Mouse (Mus musculus): ENCODE results near the gene Cdk1. TPM values are rescaled to one million over a fixed set of nuclear protein-coding genes. Genes with fewer than 3 reads are reported as not detected.

Cdk1 gene
- polyA plus RNA-seq, 1 experiment from 2014 or later, result 133 TPM

- Histone ChIP-seq H3K36me3 (ENCODE audit: control insufficient read depth, insufficient read depth) (no peaks in the 10 kb centered on the region), H3K27ac (ENCODE audit: low read depth, low read length) (no peak overlapping the region), H3K9me3 (ENCODE audit: control insufficient read depth) (no peaks in the 10 kb centered on the region), H3K4me1 (replicated peaks; ENCODE audit: control insufficient read depth, insufficient read depth, low read length) (no peaks in the 10 kb centered on the region; the same call in 1 of the 2 replicates), H3K9ac (ENCODE audit: low read depth, low read length) (no peak overlapping the region), H3K4me3 (ENCODE audit: low read depth, low read length) (no peak overlapping the region), H3K4me2 (replicated peaks; ENCODE audit: low read depth) (no peak overlapping the region), H3K27me3 (replicated peaks; ENCODE audit: control insufficient read depth, insufficient read depth, low read length) (no peaks in the 10 kb centered on the region)
- ATAC-seq, result no peak
- 33% methylated on average over 5 of the region's 5 CpGs for WGBS
- TF ChIP-seq CTCF (IDR thresholded peaks at IDR 0.05; ENCODE audit: low read depth), result peak; percentile 93
Measured at GRCm38 (mm10) chr10:69307067-69307466, 45.7 kb downstream of the Cdk1 start.

GRCm38 (mm10) chr10:69306205-69306604 lies 46.5 kb downstream of the Cdk1 start:
- ATAC-seq, result peak; percentile 34; the same call in 1 of the 2 replicates
- Histone ChIP-seq H3K9ac (ENCODE audit: low read depth, low read length) (no peak overlapping the region), H3K4me3 (ENCODE audit: low read depth, low read length) (peak overlapping the region; percentile 21; the same call in 1 of the 2 replicates), H3K27me3 (replicated peaks; ENCODE audit: control insufficient read depth, insufficient read depth, low read length) (no peaks in the 10 kb centered on the region), H3K36me3 (ENCODE audit: control insufficient read depth, insufficient read depth) (no peaks in the 10 kb centered on the region), H3K4me1 (replicated peaks; ENCODE audit: control insufficient read depth, insufficient read depth, low read length) (no peaks in the 10 kb centered on the region; the same call in 1 of the 2 replicates), H3K4me2 (replicated peaks; ENCODE audit: low read depth) (peak overlapping the region; percentile 49), H3K9me3 (ENCODE audit: control insufficient read depth) (no peaks in the 10 kb centered on the region), H3K27ac (ENCODE audit: low read depth, low read length) (no peak overlapping the region)
- TF ChIP-seq CTCF (IDR thresholded peaks at IDR 0.05; ENCODE audit: low read depth), result peak; percentile 87
- 29% methylated on average over 14 of the region's 14 CpGs for WGBS

DNA sequence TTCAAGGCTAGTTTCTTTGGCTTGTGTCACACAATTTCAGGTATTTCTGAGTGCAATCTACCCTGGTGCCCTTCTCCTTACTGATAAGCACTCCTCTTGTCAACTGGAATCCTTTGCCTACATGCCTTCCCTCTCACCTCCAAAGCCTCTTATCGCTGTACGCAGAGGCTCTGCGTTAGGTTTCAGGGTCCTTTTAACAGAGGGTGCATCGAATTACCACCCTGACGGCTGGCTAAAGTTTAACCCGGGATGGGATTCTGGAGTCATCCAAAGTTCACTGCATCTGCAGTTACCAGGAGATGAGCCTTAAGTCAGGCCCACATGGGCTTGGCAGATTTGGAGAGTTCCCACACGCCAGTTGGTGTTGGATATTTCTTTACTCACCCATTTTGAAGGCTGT lies 47.1 kb downstream of the Cdk1 start:
- H3K27ac ChIP-seq (ENCODE audit: low read depth, low read length), result no peak overlapping the region
- H3K9me3 ChIP-seq (ENCODE audit: control insufficient read depth), result no peaks in the 10 kb centered on the region
- H3K36me3 ChIP-seq (ENCODE audit: control insufficient read depth, insufficient read depth), result no peaks in the 10 kb centered on the region
- H3K4me1 ChIP-seq (replicated peaks; ENCODE audit: control insufficient read depth, insufficient read depth, low read length), result no peaks in the 10 kb centered on the region; the same call in 1 of the 2 replicates
- TF ChIP-seq CTCF (IDR thresholded peaks at IDR 0.05; ENCODE audit: low read depth), result no peak
- H3K4me3 ChIP-seq (ENCODE audit: low read depth, low read length), result no peak overlapping the region
- H3K9ac ChIP-seq (ENCODE audit: low read depth, low read length), result no peak overlapping the region
- WGBS, result 26% methylated on average over 7 of the region's 7 CpGs
- no peaks in the 10 kb centered on the region for H3K27me3 ChIP-seq (replicated peaks; ENCODE audit: control insufficient read depth, insufficient read depth, low read length)
- peak; percentile 73 for ATAC-seq
- peak overlapping the region; percentile 49 for H3K4me2 ChIP-seq (replicated peaks; ENCODE audit: low read depth)

GRCm38 (mm10) chr10:69304819-69305218 lies 47.9 kb downstream of the Cdk1 start:
- H3K9me3 ChIP-seq (ENCODE audit: control insufficient read depth), result no peaks in the 10 kb centered on the region
- H3K4me3 ChIP-seq (ENCODE audit: low read depth, low read length), result no peak overlapping the region
- TF ChIP-seq CTCF (IDR thresholded peaks at IDR 0.05; ENCODE audit: low read depth), result no peak
- no peaks in the 10 kb centered on the region; the same call in 1 of the 2 replicates for H3K4me1 ChIP-seq (replicated peaks; ENCODE audit: control insufficient read depth, insufficient read depth, low read length)
- no peaks in the 10 kb centered on the region for H3K27me3 ChIP-seq (replicated peaks; ENCODE audit: control insufficient read depth, insufficient read depth, low read length)
- no peaks in the 10 kb centered on the region for H3K36me3 ChIP-seq (ENCODE audit: control insufficient read depth, insufficient read depth)
- no peak overlapping the region for H3K4me2 ChIP-seq (replicated peaks; ENCODE audit: low read depth)
- H3K9ac ChIP-seq (ENCODE audit: low read depth, low read length), result no peak overlapping the region
- no peak for ATAC-seq
- no peak overlapping the region for H3K27ac ChIP-seq (ENCODE audit: low read depth, low read length)
- 64% methylated on average over 3 of the region's 3 CpGs for WGBS

DNA sequence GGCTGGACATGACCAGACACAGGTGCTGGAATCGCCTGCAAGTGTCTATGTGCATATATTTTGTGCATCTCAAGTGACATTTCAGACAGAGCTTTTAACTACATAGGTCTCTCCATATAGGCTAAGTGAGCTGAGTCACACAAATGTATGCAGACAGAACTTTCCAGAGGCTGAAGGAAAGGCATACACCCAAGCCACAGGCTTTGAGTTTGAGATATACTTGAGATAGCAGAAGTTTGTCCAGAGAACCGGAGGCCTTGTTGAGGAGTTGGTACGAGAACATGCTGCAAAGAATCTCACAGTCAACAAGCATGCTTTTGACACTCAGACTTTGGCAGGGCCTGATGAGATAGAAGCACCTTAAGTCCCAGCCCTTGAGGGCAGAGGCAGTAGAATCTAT lies 50.1 kb downstream of the Cdk1 start:
- Histone ChIP-seq H3K4me2 (replicated peaks; ENCODE audit: low read depth) (no peak overlapping the region), H3K4me1 (replicated peaks; ENCODE audit: control insufficient read depth, insufficient read depth, low read length) (no peaks in the 10 kb centered on the region; the same call in 1 of the 2 replicates), H3K36me3 (ENCODE audit: control insufficient read depth, insufficient read depth) (no peaks in the 10 kb centered on the region), H3K27me3 (replicated peaks; ENCODE audit: control insufficient read depth, insufficient read depth, low read length) (no peaks in the 10 kb centered on the region), H3K4me3 (ENCODE audit: low read depth, low read length) (no peak overlapping the region), H3K9me3 (ENCODE audit: control insufficient read depth) (no peaks in the 10 kb centered on the region), H3K9ac (ENCODE audit: low read depth, low read length) (no peak overlapping the region), H3K27ac (ENCODE audit: low read depth, low read length) (no peak overlapping the region)
- no peak for ATAC-seq
- TF ChIP-seq CTCF (IDR thresholded peaks at IDR 0.05; ENCODE audit: low read depth), result no peak
- WGBS, result 95% methylated on average over 3 of the region's 3 CpGs

- Histone ChIP-seq H3K27me3 (replicated peaks; ENCODE audit: control insufficient read depth, insufficient read depth, low read length) (no peaks in the 10 kb centered on the region), H3K36me3 (ENCODE audit: control insufficient read depth, insufficient read depth) (no peaks in the 10 kb centered on the region), H3K4me1 (replicated peaks; ENCODE audit: control insufficient read depth, insufficient read depth, low read length) (no peaks in the 10 kb centered on the region; the same call in 1 of the 2 replicates), H3K27ac (ENCODE audit: low read depth, low read length) (no peak overlapping the region), H3K9ac (ENCODE audit: low read depth, low read length) (no peak overlapping the region), H3K9me3 (ENCODE audit: control insufficient read depth) (no peaks in the 10 kb centered on the region), H3K4me3 (ENCODE audit: low read depth, low read length) (no peak overlapping the region), H3K4me2 (replicated peaks; ENCODE audit: low read depth) (no peak overlapping the region)
- no peak for ATAC-seq
- 75% methylated on average over 7 of the region's 7 CpGs for WGBS
- TF ChIP-seq CTCF (IDR thresholded peaks at IDR 0.05; ENCODE audit: low read depth), result no peak
Measured at GRCm38 (mm10) chr10:69299985-69300384, 52.8 kb downstream of the Cdk1 start.

GRCm38 (mm10) chr10:69295919-69296318 lies 56.8 kb downstream of the Cdk1 start:
- Histone ChIP-seq H3K4me1 (replicated peaks; ENCODE audit: control insufficient read depth, insufficient read depth, low read length) (no peaks in the 10 kb centered on the region), H3K27me3 (replicated peaks; ENCODE audit: control insufficient read depth, insufficient read depth, low read length) (no peaks in the 10 kb centered on the region), H3K4me3 (ENCODE audit: low read depth, low read length) (no peak overlapping the region), H3K9ac (ENCODE audit: low read depth, low read length) (no peak overlapping the region), H3K4me2 (replicated peaks; ENCODE audit: low read depth) (no peak overlapping the region), H3K36me3 (ENCODE audit: control insufficient read depth, insufficient read depth) (no peaks in the 10 kb centered on the region), H3K27ac (ENCODE audit: low read depth, low read length) (no peak overlapping the region), H3K9me3 (ENCODE audit: control insufficient read depth) (no peaks in the 10 kb centered on the region)
- ATAC-seq, result no peak
- 84% methylated on average over 9 of the region's 9 CpGs for WGBS
- TF ChIP-seq CTCF (IDR thresholded peaks at IDR 0.05; ENCODE audit: low read depth), result no peak

Measured in intestine, postnatal 0 days (tissue).